Mouse (Mus musculus): ENCODE measurements around the gene D8Ertd738e.

D8Ertd738e gene

DNA sequence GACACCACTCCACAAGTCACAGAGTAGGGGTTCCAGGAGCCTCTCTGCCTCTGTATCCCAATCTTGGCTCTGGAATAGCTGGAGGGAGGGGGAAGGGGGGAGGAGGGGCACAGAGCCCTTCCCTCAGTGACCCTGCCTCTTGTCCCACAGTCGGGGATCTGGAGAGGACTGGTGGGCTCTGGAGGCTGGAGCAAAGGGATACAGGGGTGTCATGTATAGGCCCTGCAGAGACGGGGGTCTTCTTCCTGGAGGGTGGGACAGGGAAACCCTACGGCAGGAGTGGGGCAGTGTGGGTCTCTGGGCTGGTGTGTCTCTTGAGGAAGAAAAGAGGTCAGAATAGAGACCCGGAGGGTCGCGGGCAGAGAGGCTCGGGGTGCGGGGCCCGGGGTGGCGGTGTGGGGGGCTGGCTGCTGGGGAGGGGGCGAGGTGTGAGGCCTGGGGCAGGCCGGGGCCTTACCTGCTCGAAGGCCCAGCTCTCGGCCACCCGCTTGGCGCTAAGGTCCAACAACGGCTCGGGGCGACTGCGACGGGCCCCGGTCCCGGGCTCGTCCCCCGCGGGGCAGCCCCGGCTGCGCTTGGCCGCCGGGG lies 13.0 kb downstream of the D8Ertd738e start:
- DNase-seq (ENCODE audit: low spot score in 2 of 2): no peak

GRCm38 (mm10) chr8:84235746-84236409 lies 13.6 kb downstream of the D8Ertd738e start:
- no peak for DNase-seq (ENCODE audit: low spot score in 2 of 2)

- no peak for DNase-seq (ENCODE audit: low spot score in 2 of 2)
These were observed 16.5 kb downstream of the D8Ertd738e start for GRCm38 (mm10) chr8:84233055-84233454.

DNA sequence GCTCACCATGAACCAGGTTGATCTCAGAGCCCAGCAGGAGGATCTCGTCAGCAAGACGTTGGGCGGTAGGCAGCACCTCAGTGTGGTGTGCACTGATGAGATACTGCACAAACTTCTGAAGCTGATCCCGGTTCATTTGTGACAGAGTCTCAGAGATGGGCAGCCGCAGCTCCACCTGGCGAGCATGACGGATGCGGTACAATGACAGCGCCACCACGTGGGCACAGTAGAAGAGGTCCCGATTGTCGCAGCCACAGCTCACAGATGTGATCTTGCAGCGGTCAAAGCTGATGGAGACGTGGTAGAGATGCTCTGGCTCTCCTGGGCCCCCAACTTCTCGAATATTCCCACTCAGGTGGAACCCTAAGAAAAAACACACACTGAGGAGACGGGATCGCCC lies 18.8 kb downstream of the D8Ertd738e start:
- DNase-seq (ENCODE audit: low spot score in 2 of 2): no peak

DNA sequence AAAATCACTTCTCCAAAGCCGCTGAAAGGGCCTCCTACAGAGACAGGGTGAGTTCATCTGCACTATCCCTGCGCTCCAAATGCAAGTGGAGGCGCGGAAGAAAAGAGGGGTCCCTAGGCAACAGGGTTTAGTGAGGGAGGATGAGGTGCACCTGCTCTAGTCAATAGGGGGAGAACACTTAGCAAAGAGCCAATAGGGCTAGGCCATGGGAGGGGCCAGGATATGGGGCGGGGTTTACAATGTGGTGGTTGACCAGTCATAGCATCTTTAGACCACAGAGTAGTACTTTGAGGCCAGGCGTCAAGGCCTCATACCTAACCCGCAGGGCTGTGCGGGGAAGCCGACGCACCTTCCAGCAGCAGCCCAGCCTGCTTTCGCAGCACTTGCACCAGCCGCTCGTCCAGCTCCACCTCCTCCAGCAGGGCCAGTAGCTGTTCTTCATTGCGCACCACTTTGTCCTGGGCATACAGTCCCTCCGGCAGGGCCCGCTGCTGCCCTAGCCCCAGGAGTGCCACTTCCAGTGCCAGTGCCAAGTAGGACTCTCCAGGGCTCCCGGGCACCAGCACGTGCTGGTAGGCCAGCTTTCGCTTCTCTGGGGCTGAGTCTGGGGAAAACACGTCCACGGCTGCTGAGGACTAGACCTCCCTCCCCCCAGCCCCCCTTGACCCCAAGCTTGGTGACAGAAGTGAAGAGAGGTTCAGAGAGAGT lies 26.0 kb downstream of the D8Ertd738e start:
- no peak for DNase-seq (ENCODE audit: low spot score in 2 of 2)

DNA sequence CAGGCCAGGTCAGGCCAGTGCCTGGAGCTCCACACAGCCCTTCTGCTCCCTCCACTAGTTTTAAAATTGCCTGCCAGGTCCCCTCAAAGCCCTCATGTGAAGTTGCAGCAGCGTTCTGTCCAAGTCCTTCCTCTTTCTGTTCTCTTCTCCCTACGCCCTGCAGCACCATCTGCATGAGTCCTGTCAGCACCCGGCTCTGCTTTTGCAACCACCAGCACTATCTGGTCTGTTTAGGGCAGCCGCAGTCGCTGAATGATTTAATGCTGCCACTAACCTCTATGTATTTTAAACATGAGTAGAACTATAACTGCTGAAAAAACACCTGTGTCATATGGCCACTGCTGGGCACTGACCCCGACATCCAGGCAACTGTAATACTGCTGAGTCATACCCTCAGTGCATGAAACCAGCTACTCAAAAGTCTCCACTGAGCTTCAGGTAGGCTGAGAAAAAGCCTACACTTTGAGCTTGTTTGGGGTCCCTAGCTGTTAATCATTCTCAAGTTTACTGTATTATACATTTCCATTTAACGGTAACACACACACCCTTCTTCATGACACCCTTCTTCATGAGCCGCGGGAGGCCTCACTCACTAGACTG lies 26.9 kb downstream of the D8Ertd738e start:
- no peak for DNase-seq (ENCODE audit: low spot score in 2 of 2)

DNA sequence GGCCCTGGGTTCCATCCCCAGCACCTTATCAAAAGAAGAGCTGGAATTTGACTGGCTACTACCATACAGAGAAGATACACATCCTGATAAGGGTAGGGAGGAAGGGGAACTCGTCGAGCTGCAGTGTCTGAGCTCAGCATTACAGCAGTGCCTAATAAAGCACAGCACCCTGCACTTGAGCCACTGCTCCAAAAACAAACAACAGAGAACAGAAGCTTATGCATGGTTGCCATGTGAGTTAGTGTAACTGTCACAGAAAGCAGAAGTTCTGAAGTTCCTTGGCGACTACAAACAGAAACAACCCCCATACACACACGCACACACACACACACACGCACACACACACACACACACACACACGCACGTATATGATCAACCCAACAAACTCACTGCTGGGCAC lies 29.4 kb downstream of the D8Ertd738e start:
- DNase-seq (ENCODE audit: low spot score in 2 of 2): no peak

GRCm38 (mm10) chr8:84218143-84218542 lies 31.4 kb downstream of the D8Ertd738e start:
- DNase-seq (ENCODE audit: low spot score in 2 of 2): no peak

DNA sequence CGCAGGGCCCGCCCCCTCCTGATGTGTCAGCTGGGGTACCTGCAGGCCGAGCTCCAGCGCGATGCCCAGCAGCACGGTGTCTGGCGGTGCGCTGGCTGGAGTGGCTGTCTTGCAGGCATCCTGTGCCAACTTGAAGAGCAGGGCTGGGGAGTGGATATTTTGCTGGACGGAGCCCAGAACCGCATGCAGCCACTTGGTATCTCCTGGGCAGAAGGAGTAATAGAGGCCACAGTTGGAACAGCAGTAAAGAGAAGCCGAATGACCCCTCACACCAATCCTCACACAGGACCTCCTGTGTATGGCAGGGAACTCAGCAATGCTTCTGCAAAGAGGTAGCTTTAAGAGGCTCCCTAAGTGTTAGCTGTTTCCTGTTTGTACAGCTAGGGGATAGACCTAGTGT lies 32.3 kb downstream of the D8Ertd738e start:
- DNase-seq (ENCODE audit: low spot score in 2 of 2): no peak

GRCm38 (mm10) chr8:84213277-84213676 lies 36.2 kb downstream of the D8Ertd738e start:
- DNase-seq (ENCODE audit: low spot score in 2 of 2): no peak

- DNase-seq (ENCODE audit: low spot score in 2 of 2): no peak
These were observed 37.5 kb downstream of the D8Ertd738e start for GRCm38 (mm10) chr8:84211881-84212563.

- no peak for DNase-seq (ENCODE audit: low spot score in 2 of 2)
These were observed 38.3 kb downstream of the D8Ertd738e start for GRCm38 (mm10) chr8:84211202-84211601.

- DNase-seq (ENCODE audit: low spot score in 2 of 2): peak; percentile 64 to 78
These were observed 39.2 kb downstream of the D8Ertd738e start for GRCm38 (mm10) chr8:84210167-84210791.

DNA sequence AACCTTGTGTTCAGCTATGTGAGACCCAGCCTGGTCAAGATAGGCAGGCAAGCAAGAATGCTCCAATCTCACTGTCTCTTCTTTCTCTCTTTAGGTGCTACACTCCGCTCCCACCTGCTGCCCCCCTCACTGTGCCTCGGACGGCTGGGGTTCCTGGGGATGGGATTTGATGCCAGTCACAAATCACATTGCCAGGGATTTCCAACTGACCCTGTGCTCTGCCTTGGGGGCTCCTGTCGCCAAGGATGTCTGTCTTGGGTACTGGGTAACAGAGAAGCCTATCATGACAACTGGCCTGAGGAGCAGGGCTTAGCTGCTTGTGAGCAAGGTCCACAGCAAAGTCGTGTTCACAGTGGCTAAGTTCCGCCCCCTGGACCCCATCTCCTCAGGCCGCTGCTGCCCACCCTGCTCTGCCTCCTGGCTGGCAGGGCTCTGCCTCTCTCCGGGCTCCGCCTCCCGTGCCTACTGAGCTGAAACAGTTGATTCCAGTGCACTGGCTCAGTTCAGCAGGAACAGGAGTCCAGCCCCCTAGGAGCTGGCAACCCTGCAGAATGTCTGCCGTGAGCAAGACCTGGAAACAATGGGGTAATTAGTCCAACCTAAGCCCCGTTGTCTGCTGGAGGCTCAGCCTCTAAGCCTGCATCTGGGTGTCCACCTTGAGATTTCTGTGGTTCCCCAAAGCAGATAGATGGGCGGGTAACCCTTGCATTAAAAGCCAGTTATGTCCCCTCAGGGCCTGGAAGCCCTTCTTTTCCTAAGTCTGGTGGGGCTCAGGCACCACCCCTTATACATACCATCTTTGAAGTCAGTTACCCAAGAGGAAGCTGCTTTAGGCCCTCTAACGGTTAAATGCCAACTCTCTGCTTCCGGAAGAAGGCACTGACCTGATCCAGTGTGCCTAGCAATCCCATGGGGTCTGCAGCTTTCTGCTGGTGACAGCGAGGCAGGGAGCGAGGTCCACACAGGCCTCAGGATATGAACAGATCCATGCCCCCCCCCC lies 40.8 kb downstream of the D8Ertd738e start:
- DNase-seq (ENCODE audit: low spot score in 2 of 2): no peak

GRCm38 (mm10) chr8:84207811-84208210 lies 41.7 kb downstream of the D8Ertd738e start:
- no peak for DNase-seq (ENCODE audit: low spot score in 2 of 2)

DNA sequence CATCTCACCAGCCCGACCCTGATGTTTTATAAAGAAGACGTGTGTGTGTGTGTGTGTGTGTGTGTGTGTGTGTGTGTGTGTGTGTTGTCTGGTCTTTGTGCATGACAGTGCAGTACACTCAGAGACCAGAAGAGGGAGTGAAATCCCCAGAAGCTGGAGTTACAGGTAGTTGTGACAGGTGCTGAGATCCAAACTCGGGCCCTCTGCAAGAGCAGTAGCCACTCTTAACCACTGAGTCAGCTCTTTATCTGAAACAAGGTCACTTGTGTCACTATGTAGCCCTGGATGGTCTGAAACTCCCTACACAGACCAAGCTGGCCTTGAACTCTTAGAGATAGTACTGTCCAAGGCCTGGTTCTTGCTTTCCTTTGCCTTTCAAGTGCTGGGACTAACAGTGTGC lies 42.9 kb downstream of the D8Ertd738e start:
- DNase-seq (ENCODE audit: low spot score in 2 of 2): no peak

- no peak for DNase-seq (ENCODE audit: low spot score in 2 of 2)
These were observed 44.4 kb downstream of the D8Ertd738e start for GRCm38 (mm10) chr8:84205073-84205472.

GRCm38 (mm10) chr8:84203975-84204772 lies 45.3 kb downstream of the D8Ertd738e start:
- DNase-seq (ENCODE audit: low spot score in 2 of 2): no peak
